Mouse (Mus musculus) B cell, adult 2 months (primary cell): ENCODE results near the gene Tspan31.
"Not testable (repeated sequence)": the region's sequence is repeated elsewhere in the genome, so short reads cannot be mapped to it uniquely, and the experiment has no call there.

Source experiments
- DNase-seq, 2 experiments: peaks; one replicate each; pipeline ENCODE4 v3.0.0; 2022

Tspan31 gene

DNA sequence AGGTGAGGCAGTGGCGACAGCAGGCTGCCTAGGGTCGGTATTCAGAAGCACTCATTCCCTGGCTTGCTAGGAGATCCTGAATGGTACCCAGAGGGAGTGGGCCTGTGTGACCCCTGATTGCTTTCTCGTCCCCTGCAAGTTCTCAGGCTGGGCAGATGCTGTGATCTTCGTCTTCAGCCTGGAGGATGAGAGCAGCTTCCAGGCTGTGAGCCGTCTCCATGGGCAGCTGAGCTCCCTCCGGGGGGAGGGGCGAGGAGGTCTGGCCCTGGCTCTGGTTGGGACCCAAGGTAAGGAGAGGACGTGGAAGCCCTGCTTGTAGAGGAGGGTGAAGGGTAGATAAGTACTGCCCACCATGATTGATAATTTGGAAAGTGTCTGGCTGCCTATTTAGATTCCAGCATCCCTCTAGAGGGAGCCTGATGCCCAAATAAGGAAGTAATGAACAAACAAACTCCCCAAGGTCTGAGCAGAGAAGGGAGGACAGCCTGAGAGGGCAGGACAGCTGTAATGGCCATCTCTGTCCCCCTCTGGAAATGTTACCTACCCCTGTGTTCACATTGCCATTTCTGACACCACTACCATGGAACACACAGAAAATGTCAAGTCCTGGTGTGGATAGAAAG lies 13.3 kb upstream of the Tspan31 start:
- no peak for DNase-seq

DNA sequence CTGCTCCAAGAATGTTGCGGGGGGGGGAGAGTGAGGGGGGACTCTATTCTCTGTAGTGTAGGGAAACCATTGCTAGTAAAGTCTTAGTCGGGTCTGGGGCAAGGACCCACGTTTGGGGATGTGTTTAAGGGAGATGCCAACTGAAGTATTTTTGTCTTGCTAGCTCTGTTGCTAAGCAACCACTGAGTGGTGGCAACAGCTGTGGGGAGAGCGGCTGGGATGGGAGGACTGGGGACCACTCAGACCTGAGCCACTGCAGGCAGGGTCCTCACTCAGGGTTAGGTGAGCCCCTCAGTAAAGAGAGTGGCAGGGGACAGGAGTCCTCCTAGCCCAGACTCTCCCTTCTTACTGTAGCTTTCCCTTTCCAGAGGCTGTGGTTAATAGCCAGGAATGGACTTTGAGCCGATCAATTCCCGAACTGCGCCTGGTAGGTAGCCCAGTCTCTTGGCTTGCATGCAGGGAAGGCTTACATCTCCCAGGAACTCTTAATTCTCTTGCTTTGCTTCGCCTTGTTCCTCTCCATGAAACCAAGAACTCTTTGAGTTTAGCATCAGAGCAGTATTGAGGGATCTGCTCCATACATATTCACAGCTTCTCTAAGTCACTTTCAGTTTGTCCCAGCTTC lies 12.0 kb upstream of the Tspan31 start:
- no peak for DNase-seq

DNA sequence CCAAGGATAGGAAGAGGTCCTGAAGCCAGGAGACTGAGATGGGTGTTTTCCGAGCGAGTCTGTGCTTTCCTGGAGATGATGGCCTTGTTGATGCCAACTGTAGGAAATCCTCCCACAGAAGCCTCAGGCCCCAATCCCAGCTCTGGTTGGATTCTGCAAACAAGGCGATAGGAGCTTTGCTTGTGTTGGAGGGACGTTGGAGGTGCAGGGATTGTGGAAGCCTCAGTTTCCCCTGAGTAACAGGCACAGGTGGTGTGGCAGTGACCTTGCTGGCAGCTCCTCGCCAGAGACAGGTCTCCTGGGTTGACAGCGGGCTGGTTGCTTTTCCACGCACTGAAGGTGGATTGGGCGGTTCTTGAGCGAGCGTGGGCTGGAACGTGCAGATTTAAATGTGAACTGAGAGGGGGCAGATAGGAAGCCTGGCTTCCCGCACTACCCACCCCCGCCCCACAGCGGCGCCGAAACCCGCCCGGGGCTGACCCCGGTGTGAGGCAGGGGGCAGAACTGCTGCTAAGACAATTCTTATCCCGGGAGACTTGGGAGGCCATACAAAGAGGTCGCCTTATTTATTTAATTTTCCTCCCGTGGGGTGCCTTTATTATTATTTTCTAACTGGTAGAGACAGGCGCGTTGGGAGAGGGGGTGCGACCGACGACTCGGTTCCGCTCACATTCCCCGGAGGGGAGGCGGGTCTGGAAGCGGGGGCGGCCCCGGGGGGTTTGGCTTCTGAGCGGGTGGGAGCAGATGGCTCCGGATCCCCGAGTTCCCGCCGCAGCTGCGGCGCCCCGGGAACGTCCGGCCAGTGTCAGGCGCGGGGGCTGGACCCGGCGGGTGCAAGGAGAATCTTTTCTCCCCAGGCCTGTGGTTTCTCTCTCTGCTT lies 11.1 kb upstream of the Tspan31 start:
- no peak for DNase-seq

DNA sequence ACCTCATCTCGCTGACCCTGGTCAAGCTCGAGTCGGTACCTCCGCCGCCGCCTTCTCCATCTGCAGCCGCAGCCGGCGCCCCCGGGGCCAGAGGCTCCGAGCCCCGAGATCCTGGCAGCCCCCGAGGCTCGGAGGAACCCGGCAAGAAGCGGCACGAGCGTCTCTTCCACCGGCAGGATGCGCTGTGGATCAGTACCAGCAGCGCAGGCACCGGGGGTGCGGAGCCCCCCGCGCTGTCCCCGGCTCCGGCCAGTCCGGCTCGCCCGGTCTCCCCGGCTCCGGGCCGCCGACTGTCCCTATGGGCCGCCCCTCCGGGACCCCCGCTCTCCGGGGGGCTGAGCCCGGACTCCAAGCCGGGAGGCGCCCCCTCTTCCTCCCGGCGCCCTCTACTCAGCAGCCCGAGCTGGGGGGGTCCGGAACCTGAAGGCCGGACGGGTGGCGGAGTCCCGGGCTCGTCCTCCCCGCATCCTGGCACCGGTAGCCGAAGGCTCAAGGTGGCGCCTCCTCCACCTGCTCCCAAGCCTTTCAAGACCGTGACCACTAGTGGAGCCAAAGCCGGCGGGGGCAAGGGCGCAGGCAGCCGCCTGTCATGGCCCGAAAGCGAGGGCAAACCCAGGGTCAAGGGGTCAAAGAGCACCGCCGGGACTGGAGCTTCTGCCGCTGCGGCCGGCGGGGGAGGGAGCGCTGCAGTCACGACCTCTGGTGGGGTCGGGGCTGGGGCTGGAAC lies 9.8 kb upstream of the Tspan31 start:
- DNase-seq = no peak

DNA sequence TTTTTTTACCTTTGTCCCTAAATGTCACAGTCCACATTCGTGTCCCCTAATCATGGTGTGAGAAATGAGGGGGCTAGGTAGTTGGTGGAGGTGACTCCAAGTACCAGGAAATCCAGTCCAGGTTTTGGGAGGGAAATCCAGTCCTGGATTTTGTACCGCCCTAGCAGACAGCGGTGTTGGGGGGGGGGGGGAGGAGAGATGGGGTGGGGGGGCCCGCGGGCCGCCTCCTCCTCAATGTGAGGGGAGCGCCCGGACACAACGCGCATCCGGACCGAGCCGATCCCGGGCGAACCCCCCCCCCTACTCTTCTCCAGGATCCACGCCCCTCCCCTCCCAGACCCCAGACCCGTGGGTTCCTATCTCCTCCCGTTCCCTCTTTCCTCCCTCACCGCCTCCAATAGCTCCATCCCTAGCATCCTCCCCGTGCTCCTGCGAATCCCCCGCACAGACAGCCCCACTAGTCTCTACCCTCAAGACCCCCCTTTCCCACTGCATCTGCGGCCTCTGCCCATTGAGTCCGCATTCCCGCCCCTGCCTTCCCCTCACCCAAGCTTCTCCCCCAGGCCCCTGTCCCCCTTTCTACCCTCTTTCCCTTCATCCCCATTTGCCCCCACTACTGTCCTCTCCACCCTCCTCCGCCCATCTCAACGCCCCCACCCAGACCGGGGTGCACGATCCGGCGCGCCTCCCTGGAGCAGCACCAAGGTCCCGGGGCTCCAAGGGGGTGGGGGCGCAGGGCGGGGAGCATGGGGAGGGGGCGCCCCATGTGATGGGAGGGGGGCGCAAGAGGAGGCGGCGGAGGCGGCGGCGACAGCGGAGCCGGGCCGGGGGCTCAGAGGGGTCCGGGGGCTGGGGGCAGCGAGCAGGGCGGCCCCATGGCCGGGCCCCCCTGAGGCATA lies 8.9 kb upstream of the Tspan31 start:
- DNase-seq = no peak

DNA sequence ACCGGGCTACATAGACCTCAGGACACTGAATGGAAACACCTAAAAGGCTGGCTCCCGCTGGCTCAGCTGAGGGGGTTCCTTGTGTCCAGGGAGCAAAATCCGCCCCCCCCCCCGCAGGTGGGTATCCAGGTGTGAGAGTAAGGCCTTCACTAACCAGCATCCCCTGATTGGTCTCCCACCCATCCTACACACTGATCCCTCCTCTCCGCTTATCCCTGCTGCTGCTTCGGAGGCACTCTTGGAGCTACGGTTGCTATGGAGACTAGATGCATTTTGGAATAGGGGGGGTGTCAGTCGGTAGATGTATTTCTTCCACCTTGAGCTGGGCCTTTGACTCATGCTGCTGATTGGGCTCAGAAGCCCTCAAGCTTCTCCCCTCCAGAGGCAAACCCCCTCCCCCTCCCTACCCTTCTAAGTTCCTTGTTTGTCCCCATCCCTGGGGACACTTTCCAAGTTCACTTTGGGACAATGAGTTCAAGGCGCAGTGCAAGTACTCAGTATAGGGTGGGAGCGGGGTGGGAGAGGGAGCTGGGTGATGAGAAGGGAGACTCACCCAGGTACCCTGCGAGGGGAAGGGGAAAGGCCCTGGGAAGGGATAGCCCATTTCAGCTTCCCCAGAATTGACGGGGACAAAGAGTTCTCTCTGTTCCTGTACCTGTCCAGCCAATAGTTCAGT lies 8.1 kb upstream of the Tspan31 start:
- no peak for DNase-seq

DNA sequence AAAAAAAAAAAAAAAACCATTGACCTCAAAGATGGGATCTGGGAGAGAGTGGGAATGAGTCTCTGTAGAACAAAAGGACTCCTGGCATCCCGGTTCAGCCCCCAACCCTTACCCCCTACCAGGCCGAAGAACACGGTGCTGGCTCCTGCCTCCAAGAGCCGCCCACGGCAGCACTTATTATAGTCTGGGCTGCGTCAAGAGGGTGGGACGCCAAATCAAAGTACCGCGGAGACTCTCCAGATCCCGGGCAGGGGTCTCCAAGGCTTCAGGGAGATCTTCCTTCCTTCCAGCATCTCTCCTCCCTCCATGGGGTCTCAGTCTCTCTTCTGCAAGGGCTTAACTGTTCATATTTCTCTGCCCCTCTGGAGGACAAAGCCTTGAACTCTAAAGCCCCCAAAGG lies 7.5 kb upstream of the Tspan31 start:
- DNase-seq = no peak

DNA sequence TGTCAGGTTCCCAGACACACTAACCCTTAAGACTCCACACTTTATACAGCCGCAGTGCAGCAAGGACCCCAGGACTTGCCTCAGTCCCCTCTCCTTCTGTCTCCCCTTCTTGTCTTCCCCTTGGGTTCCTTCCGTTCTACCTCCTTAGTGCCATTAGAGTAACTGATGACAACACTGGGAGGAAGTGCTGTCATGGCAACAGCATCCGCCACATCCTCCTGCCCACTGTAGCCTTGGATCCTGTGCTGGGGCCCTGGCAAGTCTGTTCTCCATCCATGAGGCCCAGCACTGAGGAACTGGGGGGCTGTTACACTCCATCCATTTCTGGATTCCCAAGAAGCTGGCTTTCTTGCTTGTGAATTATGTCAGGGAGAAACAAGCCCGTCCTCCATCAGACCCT lies 6.0 kb upstream of the Tspan31 start:
- peak; percentile 73 to 77 for DNase-seq

DNA sequence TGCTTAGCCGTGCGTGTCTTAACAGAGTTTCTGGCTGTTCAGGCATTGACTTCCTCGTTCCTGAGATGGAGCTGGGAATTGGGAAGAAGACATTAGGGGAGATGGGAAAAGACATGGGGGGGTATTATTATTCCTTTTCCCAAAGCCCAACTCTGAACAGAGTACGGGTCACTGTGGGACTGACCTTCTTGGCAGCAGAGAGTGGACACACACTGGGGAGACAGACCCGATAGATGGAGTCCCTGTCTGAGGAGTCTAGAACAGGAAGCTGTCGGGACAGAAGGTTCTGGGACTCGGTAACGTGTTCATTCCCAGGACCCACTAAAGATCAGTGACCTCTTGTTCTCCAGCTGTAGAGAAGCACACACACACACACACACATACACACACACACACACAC lies 5.6 kb upstream of the Tspan31 start:
- DNase-seq = no peak

DNA sequence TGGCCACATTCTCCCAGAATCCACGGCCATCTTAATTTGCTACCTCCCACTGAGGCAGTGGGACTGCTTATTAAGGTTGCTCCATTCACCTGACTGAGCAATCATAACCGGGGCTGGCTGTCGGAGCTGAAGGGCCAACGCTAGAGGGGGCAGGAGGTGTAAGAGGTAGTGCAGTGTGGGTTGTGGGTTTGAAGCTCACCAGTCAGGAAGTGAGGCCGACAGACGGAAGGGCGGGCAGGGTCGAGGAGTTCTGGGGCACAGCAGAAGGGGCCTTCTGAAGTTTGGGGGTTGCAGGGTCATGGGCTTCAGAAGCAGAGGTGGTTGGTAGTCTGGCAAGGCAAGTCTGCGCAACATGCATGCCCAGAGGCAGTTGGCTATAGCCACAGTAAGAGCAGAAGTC lies 5.0 kb upstream of the Tspan31 start, which contains the start of gene Agap2:
Gene Agap2 (plus strand): TSS at position 205 of the 400 bp plus-strand sequence.
- DNase-seq = peak; percentile 81 to 83

DNA sequence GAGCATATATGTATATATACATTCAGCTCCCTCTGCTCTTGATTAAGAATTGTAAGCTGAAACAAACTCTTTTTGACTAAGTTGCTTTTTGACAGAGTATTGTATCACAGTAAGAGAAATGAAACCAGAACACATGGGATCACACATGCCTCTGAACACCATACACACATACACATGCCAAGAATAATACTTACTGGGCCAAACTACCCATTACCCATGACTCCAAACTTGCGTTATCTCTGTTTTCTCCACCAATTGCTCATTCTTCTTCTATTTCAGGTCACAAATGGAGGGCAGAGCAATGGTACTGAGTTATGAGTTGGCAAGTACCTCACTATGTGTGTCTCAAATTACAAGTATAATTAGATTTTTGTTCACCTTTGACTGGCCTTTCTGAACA lies 3.9 kb upstream of the Tspan31 start:
- no peak for DNase-seq

DNA sequence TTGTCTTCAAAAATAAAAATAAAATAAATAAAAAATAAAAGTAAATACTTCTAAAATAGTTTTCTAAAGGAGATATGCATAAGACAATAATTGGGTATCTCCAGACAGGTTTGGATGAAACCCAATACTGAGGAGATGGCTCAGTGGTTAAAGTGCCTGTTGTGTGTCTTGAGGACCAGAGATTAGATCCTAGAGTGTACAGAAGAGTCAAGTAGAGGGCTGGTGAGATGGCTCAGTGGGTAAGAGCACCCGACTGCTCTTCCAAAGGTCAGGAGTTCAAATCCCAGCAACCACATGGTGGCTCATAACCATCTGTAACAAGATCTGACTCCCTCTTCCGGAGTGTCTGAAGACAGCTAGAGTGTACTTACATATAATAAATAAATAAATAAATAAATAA lies 2.9 kb upstream of the Tspan31 start:
- DNase-seq = not testable (repeated sequence)

DNA sequence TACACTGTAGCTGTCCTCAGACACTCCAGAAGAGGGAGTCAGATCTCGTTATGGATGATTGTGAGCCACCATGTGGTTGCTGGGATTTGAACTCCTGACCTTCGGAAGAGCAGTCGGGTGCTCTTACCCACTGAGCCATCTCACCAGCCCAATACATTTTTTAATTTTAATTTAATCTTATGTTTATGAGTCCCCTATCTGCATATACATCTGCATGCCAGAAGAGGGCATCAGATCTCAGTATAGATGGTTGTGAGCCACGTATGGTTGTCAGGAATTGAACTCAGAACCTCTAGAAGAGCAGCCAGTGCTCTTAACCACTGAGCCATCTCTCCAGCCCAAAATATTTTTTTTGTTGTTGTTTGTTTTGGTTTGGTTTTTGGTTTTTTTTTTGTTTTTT lies 2.2 kb upstream of the Tspan31 start:
- not testable (repeated sequence) for DNase-seq

DNA sequence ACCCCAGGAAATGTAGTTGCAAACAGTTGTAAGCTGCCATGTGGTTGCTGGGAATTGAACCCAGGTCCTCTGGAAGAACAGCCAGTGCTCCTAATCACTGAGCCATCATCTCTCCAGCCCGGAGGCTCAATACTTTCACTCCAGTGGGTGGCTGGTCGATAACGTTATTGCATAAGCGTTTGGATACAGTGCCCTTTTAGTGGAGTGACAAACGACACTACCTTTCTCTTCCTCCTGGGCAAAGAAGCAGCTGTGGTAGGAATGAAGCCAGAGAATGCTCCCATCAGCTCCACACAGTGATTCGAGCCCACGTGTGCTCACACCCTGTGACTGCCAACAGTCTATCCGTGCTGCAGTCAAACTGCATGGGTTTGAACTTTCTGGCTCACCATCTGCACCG lies 1.1 kb upstream of the Tspan31 start:
- DNase-seq = no peak

DNA sequence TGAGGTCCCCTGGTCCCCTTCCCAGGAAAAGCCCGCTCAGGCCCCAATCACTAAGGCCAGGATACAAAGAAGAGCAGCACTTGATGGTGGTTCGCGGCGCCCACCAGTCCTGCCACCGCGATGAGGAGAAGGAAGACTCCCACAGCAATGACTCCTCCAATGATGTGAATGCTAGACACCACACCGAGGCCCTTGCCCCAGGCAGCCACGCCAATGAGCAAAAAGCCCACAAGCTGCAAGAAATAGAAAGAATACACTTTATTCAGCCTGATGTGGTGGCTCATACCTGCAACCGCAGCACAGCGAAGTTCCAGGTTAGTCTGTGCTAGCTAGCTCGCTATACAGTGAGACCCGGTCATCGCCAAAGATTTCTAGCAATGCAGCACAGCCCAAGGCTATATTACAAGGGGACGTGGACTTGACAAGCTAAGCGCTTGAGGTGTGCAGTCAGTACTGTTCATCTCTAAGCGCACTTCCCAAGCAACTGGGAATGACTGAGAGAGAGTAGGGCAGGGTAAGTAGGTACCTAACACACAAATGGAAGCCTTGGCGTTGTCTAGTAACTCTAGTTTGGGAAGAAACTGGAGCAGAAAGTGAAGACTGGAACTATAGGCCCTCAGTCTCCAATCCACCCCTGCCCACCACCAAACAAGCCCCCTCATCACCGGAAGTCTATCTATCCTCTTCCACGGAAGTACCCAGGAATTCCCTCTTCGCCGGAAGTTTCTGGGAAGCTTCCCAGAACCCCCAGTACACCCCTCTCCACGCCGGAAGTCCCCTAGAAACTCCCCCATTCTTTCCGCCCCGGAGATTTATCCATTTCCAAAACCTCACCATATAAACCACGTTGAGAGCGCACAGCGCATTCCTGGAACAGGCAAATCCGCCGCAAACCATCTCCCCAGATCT lies 529 bp downstream of the Tspan31 start:
- DNase-seq = no peak

DNA sequence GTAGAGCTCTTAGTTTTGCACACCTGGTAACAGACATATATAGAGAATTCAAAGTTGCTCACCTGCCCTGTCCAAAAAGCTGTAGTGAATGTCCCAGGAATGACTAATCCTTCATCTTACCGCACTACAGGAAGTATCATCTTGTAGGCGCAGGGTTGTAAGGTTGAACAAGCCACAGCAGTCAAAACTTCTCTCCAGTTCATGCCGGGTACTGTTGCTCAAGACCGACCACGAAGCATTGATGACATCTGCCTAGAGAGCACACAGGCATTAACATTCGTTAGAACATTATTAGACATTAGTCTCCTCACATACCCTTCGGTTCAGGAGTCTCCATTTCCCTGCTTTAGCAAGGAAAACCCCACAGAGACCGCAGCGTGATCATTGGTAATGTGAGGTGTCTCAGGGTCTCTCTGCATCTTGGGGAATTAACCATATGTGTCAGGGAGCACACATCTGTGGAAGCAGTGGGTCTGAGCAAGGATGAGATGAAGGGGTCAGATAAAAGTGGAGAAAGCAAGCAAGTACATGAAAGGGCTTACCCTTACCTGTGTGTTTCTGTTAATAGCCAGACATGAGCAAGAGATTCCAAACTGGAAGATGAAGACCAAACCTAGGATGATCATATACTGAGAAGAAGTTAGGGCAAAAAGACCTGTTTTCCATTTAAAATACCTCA lies 1.6 kb downstream of the Tspan31 start:
- no peak for DNase-seq

DNA sequence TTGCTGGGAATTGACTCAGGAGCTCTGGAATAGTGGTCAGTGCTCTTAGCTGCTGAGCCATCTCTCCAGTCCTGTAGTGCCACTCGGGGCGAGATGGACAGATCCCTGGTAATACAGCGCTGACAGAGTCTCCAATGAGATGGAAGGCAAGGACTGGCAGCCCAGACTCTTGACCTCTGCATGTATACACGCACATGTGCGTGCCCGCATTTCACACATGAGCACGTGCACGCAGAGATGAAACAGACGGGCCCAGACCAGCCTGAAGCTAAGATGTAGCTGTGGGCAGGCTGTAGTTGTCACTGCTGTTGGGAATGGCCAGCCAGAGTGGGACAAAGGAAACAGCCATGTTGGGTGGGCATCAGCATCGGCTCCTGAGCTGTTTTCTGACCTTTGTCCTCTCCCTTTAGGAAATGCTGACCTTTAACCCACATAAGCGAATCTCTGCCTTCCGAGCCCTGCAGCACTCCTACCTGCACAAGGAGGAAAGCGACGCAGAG lies 3.5 kb downstream of the Tspan31 start:
- no peak for DNase-seq

DNA sequence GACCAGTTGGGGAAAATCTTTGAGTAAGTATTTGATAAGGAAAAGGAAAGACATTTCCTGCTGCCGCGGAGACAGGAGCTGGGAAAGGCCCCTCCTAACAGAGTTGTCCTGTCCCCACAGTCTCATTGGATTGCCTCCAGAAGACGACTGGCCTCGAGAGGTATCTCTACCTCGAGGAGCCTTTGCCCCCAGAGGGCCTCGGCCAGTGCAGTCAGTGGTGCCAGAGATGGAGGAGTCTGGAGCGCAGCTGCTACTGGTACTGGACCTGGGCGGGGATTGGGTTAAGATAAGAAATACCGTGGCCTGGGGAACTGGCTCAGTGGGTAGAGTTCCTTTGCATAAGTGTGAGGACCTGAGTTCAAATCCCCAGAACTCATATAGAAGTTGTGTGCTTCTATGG lies 4.1 kb downstream of the Tspan31 start:
- no peak for DNase-seq
